Mouse (Mus musculus): ENCODE measurements around the gene Sfxn4.

Sfxn4 gene

GRCm38 (mm10) chr19:60791164-60791563 is 70.1 kb downstream of the Sfxn4 start:
- CTCF ChIA-PET: no interaction called here
- POLR2A ChIA-PET: interaction anchor here (0.9 to 16.2 kb wide), 46 partner anchors 8 to 474 kb away, joined by 3 to 434 read pairs (median 6); partner anchors contain the start of genes Fam45a (in 4 of the 4), Nanos1 (in 3 of the 4), Cacul1 (in 2 of the 4) and Grk5 (in 2 of the 4)

GRCm38 (mm10) chr19:60790551-60791161 is 70.6 kb downstream of the Sfxn4 start, which contains the start of gene Eif3a:
Eif3a (minus strand) TSS chr19:60790658.
- ChIA-PET POLR2A (interaction anchor here (0.8 to 16.2 kb wide), 45 partner anchors 8 to 437 kb away, joined by 3 to 434 read pairs (median 6); partner anchors contain the start of genes Fam45a (in 4 of the 4), Nanos1 (in 3 of the 4), Cacul1 (in 2 of the 4) and Grk5 (in 2 of the 4)), CTCF (no interaction called here)

GRCm38 (mm10) chr19:60789919-60790506 is 71.3 kb downstream of the Sfxn4 start:
- ChIA-PET POLR2A (interaction anchor here (0.8 to 16.2 kb wide), 45 partner anchors 7 to 437 kb away, joined by 3 to 434 read pairs (median 7); partner anchors contain the start of genes Fam45a (in 4 of the 4), Nanos1 (in 3 of the 4), Cacul1 (in 2 of the 4) and Grk5 (in 2 of the 4)), CTCF (interaction anchor here in 1 of 4 experiments (0.7 kb wide), 1 partner anchor 209 kb away, joined by 8 read pairs; the partner anchor contains the start of gene Cacul1)

GRCm38 (mm10) chr19:60789452-60789851 is 71.8 kb downstream of the Sfxn4 start:
- CTCF ChIA-PET: interaction anchor here in 1 of 4 experiments (0.7 kb wide), 1 partner anchor 208 kb away, joined by 8 read pairs; the partner anchor contains the start of gene Cacul1
- POLR2A ChIA-PET: interaction anchor here (0.6 to 16.2 kb wide), 25 partner anchors 10 to 351 kb away, joined by 3 to 434 read pairs (median 8); partner anchors contain the start of genes Fam45a (in 3 of the 4), Nanos1 (in 3 of the 4), Cacul1 (in 1 of the 4) and Grk5 (in 1 of the 4)

GRCm38 (mm10) chr19:60788214-60788960 is 72.9 kb downstream of the Sfxn4 start:
- POLR2A ChIA-PET: interaction anchor here (0.6 to 16.2 kb wide), 42 partner anchors 9 to 1817 kb away, joined by 3 to 434 read pairs (median 4); partner anchors contain the start of genes Fam45a (in 3 of the 4), Nanos1 (in 3 of the 4), Cacul1 (in 2 of the 4) and Zfp950 (in 2 of the 4)
- CTCF ChIA-PET: interaction anchor here in 1 of 4 experiments (0.7 kb wide), 1 partner anchor 10 kb away, joined by 3 read pairs; no protein-coding TSS in a partner anchor

GRCm38 (mm10) chr19:60787465-60788150 is 73.7 kb downstream of the Sfxn4 start:
- POLR2A ChIA-PET: interaction anchor here (0.6 to 16.2 kb wide), 37 partner anchors 8 to 1816 kb away, joined by 3 to 434 read pairs (median 4); partner anchors contain the start of genes Fam45a (in 3 of the 4), Cacul1 (in 2 of the 4), Nanos1 (in 2 of the 4) and Grk5 (in 1 of the 4)
- CTCF ChIA-PET: interaction anchor here in 2 of 4 experiments (0.6 to 0.7 kb wide), 2 partner anchors 9 to 304 kb away, joined by 3 to 4 read pairs; no protein-coding TSS in a partner anchor

All from embryonic stem cell, embryonic (primary cell).